Mouse (Mus musculus) embryonic fibroblast, embryonic 13.5 days (primary cell): Measurements from ENCODE around the gene Lrrc8a. TPM values are rescaled to one million over a fixed set of nuclear protein-coding genes. Genes with fewer than 3 reads are reported as not detected.

Experiments used
- H3K27ac ChIP-seq: 2 replicates; pipeline ENCODE4 v1.5.1; 2012; ENCODE audit warnings: low read length, control low read depth, inconsistent platforms; ENCODE audit not compliant: insufficient read depth
- H3K4me1 ChIP-seq: 2 replicates; pipeline ENCODE4 v1.6.1; 2011; ENCODE audit warnings: low read length; ENCODE audit not compliant: control insufficient read depth, insufficient read depth
- H3K4me3 ChIP-seq: 2 replicates; pipeline ENCODE4 v1.5.1; 2011; ENCODE audit warnings: mild to moderate bottlenecking, control low read depth, low read length; ENCODE audit not compliant: insufficient read depth
- CTCF ChIP-seq: IDR thresholded peaks from 2 replicates; pipeline ENCODE4 v1.5.1; 2011; ENCODE audit warnings: mild to moderate bottlenecking, control low read depth, low read length, moderate library complexity, borderline replicate concordance; ENCODE audit not compliant: insufficient read depth
- POLR2A ChIP-seq: IDR thresholded peaks from 2 replicates; pipeline ENCODE4 v1.6.1; 2011; ENCODE audit warnings: low read depth, mild to moderate bottlenecking, control low read depth, low read length, moderate library complexity
- polyA plus RNA-seq: library from polyadenylated mRNA; stranded (reverse); fragments of >200 nt; gene quantifications from 2 replicates; pipeline ENCODE4 v1.2.4, GENCODE M21; 2011; ENCODE audit warnings: low read depth; ENCODE audit not compliant: missing spikeins, insufficient read length

Gene Lrrc8a
- polyA plus RNA-seq, result 40.7 and 41.7 TPM in 2 replicates

DNA sequence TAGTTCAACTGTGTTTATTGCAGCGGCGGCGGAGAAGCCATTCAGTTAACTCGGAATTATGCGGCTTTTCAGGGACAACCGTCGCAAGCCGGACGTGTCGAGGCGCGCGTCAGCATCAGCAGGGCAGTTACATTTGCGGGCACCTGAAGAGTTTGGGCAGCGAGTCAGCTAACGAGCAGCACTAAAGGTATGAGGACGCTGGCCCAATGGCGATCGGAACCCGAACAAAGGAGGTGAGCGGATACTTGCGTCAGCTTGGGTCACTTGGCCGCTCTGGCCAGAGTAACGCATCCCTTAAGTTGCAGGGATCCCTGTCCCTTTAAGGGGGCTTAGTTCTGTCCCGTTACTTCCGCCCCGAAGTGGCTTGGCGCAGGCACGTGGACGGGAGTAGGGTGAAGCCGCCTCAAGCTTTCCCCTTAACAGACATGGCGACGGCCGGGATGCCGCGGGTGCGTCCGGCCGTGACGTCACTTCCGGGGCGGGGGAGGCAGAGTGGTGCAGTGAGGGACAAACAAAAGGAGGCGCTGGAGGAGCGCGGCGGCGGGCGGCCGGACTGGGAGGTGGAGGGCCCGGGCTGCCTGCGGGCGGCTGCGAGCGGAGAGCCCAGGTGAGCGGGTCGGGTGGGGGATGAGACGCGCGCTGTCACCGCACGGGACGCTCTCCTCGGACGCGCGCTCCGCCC lies at the start of gene Lrrc8a:
TSS of gene Lrrc8a (plus strand) at position 517 of the 682 bp plus-strand sequence.
- TF ChIP-seq POLR2A, result peak; percentile 80
- no peak for TF ChIP-seq CTCF
- Histone ChIP-seq H3K4me3 (peak within 1 kb of the TSS; percentile 57), H3K4me1 (no peaks in the 10 kb centered on the region), H3K27ac (peak within 1 kb of the TSS; percentile 55)

DNA sequence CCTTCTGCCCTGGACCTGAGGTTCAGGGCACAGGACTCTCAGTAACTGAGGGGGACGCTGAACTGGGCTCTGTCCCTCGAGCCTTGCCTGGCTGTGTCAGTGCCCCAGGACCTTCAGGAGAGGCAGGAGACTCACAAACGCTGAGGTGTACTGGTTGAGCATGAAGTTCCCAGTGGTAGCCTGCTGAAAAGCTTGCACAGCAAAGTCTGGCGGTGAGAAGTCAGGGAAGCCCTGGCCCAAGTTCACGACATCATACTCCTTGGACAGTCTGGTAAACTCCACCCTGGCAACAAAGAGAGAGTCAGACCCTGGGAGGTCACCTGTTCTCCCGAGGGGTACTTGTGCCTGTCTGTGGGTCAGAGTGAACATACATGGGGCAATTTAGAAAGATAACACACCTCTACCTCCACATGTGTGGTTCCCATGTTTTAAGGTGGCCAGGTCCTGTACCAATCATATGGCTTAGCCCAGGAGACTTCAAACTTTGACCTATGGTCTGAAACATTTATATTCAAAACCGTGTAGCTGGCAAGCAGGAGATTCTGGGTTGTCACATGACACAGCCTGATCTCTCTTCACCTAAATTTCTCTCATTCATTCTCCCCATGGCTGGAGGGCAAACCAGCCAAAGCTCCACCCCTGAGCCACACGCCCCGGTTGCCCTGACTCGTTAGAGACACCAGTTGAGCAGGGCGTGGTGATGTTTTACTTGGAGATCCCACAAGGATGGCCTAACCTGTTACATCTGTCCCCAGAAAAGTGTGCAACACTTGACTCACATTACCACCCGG lies 45.5 kb upstream of the Lrrc8a start:
- Histone ChIP-seq H3K4me1 (no peaks in the 10 kb centered on the region), H3K27ac (no peak overlapping the region), H3K4me3 (no peak overlapping the region)
- TF ChIP-seq CTCF, result no peak
- TF ChIP-seq POLR2A, result no peak

GRCm38 (mm10) chr2:30194656-30195055 lies 42.9 kb upstream of the Lrrc8a start:
- no peak overlapping the region for H3K27ac ChIP-seq

DNA sequence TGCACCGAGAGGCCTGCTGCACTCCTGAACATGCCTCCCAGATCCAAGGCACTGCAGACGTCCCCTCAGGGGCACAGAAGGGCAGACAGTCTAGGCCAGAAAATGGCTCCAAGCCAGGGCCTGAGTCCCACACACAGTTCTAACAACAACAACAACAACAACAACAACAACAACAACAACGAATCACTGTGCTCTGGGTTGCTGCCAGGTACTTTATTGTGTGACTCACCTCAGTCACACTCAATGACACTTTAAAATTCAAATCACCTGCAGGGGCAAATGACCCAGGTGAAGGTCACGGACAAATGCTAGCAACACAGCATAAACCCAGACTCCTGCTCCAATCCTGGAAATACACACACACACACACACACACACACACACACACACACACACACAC lies 39.5 kb upstream of the Lrrc8a start:
- no peak overlapping the region for H3K4me3 ChIP-seq
- no peak overlapping the region for H3K27ac ChIP-seq
- TF ChIP-seq POLR2A (no peak), CTCF (no peak)
- peaks cover 2% of the 10 kb centered on the region; the same call in 1 of the 2 replicates for H3K4me1 ChIP-seq

More at GRCm38 (mm10) chr2:30194656-30195055, 42.9 kb upstream of the Lrrc8a start:
- Histone ChIP-seq H3K4me3 (no peak overlapping the region), H3K4me1 (peaks cover under 1% of the 10 kb centered on the region; the same call in 1 of the 2 replicates)
- no peak for TF ChIP-seq CTCF
- no peak for TF ChIP-seq POLR2A

DNA sequence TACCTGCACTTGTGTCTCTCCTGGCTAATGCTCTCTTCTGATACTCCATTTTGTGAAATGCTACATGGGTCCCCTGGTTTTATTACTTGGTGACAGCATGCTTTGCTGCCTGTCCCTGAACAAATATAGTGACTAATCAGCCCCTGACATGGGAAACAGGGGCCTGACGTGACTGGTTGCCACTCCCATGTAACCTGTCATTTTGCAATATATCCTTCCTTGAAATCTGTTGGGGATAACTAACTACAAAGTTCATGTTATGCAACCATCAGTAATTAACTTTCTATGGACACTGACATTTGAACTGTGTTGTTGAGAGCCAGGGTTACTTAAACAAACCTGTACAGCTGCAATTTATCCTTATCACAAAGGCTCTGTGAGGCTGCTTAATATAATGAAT lies 37.5 kb upstream of the Lrrc8a start:
- H3K4me1 ChIP-seq, result peaks cover 2% of the 10 kb centered on the region; the same call in 1 of the 2 replicates
- no peak overlapping the region for H3K27ac ChIP-seq
- TF ChIP-seq CTCF (no peak), POLR2A (no peak)
- no peak overlapping the region for H3K4me3 ChIP-seq

GRCm38 (mm10) chr2:30200388-30200925 lies 37.1 kb upstream of the Lrrc8a start:
- TF ChIP-seq POLR2A, result no peak
- TF ChIP-seq CTCF, result no peak
- no peak overlapping the region for H3K27ac ChIP-seq
- peaks cover 2% of the 10 kb centered on the region; the same call in 1 of the 2 replicates for H3K4me1 ChIP-seq
- no peak overlapping the region for H3K4me3 ChIP-seq

- Histone ChIP-seq H3K4me1 (peaks cover 2% of the 10 kb centered on the region; the same call in 1 of the 2 replicates), H3K27ac (no peak overlapping the region), H3K4me3 (no peak overlapping the region)
- no peak for TF ChIP-seq CTCF
- no peak for TF ChIP-seq POLR2A
These were observed 34.1 kb upstream of the Lrrc8a start for GRCm38 (mm10) chr2:30203439-30203838.

GRCm38 (mm10) chr2:30205255-30205628 lies 32.3 kb upstream of the Lrrc8a start:
- Histone ChIP-seq H3K27ac (no peak overlapping the region), H3K4me3 (peak overlapping the region; percentile 68), H3K4me1 (no peaks in the 10 kb centered on the region)
- TF ChIP-seq POLR2A (no peak), CTCF (no peak)

GRCm38 (mm10) chr2:30205629-30206357 lies 31.7 kb upstream of the Lrrc8a start, which contains the start of gene Kyat1:
Gene Kyat1, minus strand, starts transcription at chr2:30205847.
- no peak within 1 kb of the TSS for H3K27ac ChIP-seq
- no peaks in the 10 kb centered on the region for H3K4me1 ChIP-seq
- TF ChIP-seq POLR2A (peak; percentile 80), CTCF (no peak)
- peak within 1 kb of the TSS; percentile 68 for H3K4me3 ChIP-seq

- Histone ChIP-seq H3K4me1 (no peaks in the 10 kb centered on the region), H3K4me3 (no peak overlapping the region), H3K27ac (no peak overlapping the region)
- TF ChIP-seq POLR2A (no peak), CTCF (no peak)
These were observed 30.1 kb upstream of the Lrrc8a start for GRCm38 (mm10) chr2:30207401-30207800.
